8 mouse cellular contexts compared by ENCODE assay signal in genomic region chr11:107470521-107471041, GRCm38 (mm10). TPM values are rescaled to one million over a fixed set of nuclear protein-coding genes. Genes with fewer than 3 reads are reported as not detected.
A peak's percentile ranks its signal among the peaks of the same experiment; 100 is the strongest.
DNase-seq lines count a peak whose midpoint lies in the region; ATAC-seq and TF ChIP-seq lines count a peak whose summit lies in the region.

TSS of gene Pitpnc1 (minus strand) at chr11:107470699.

- H3K4me2 ChIP-seq in embryonic facial prominence, embryonic 14.5 days (ENCODE audit: low read depth, low read length): peak within 1 kb of the TSS; percentile 78
- H3K4me2 ChIP-seq in limb, embryonic 14.5 days (replicated peaks; ENCODE audit: low read depth, low read length, severe bottlenecking): peak within 1 kb of the TSS; percentile 71
- peak within 1 kb of the TSS; percentile 82 for H3K4me2 ChIP-seq in midbrain, embryonic 16.5 days (ENCODE audit: low read length)

- peak; percentile 88 for DNase-seq in 3T3-L1 (ENCODE audit: low read depth, low spot score)
- DNase-seq in embryonic facial prominence, embryonic 14.5 days (ENCODE audit: low spot score): peak; percentile 96
- peak; percentile 83 for DNase-seq in heart, adult 8-10 months (ENCODE audit: low spot score)
- peak; percentile 87 for DNase-seq in kidney, adult 9 months
- peak; percentile 89 for DNase-seq in limb, embryonic 14.5 days (ENCODE audit: low spot score)
- peak in 1 of 2 experiments; percentile 83 for DNase-seq in spleen, adult 2 months (ENCODE audit: low read depth in 1 of 2, low spot score in 2 of 2)

- peak within 1 kb of the TSS; percentile 95 for H3K27ac ChIP-seq in bone marrow, adult 2 months (ENCODE audit: control insufficient read depth, insufficient read depth, low read depth, low read length, poor library complexity)
- peak within 1 kb of the TSS; percentile 96 for H3K27ac ChIP-seq in embryonic facial prominence, embryonic 14.5 days (replicated peaks; ENCODE audit: low read depth, low read length)
- H3K27ac ChIP-seq in limb, embryonic 14.5 days (replicated peaks; ENCODE audit: low read depth, low read length): peak within 1 kb of the TSS; percentile 93
- peak within 1 kb of the TSS; percentile 91 for H3K27ac ChIP-seq in midbrain, embryonic 16.5 days (ENCODE audit: low read length)
- peak within 1 kb of the TSS; percentile 82 for H3K27ac ChIP-seq in spleen, adult 2 months (ENCODE audit: insufficient read depth, low read length)

- WGBS in bone marrow, adult 2 months: 1% methylated on average over 37 of the region's 37 CpGs
- under 1% methylated on average over 36 of the region's 37 CpGs for WGBS in embryonic facial prominence, embryonic 14.5 days
- 1% methylated on average over 37 of the region's 37 CpGs for WGBS in limb, embryonic 14.5 days
- WGBS in midbrain, embryonic 16.5 days: 0% methylated on average over 37 of the region's 37 CpGs
- under 1% methylated on average over 37 of the region's 37 CpGs for WGBS in spleen, adult 2 months

- H3K9me3 ChIP-seq in embryonic facial prominence, embryonic 14.5 days (ENCODE audit: control insufficient read depth, low read length): no peaks in the 10 kb centered on the region
- H3K9me3 ChIP-seq in limb, embryonic 14.5 days (ENCODE audit: control insufficient read depth, low read length): no peaks in the 10 kb centered on the region
- H3K9me3 ChIP-seq in midbrain, embryonic 16.5 days (replicated peaks; ENCODE audit: control insufficient read depth, low read length, poor library complexity, severe bottlenecking): no peaks in the 10 kb centered on the region

- peak within 1 kb of the TSS; percentile 88 for H3K4me3 ChIP-seq in bone marrow, adult 2 months (replicated peaks; ENCODE audit: control insufficient read depth, low read depth, low read length)
- H3K4me3 ChIP-seq in embryonic facial prominence, embryonic 14.5 days (ENCODE audit: low read depth, low read length): peak within 1 kb of the TSS; percentile 92
- H3K4me3 ChIP-seq in limb, embryonic 14.5 days (replicated peaks; ENCODE audit: low read length): peak within 1 kb of the TSS; percentile 85
- H3K4me3 ChIP-seq in midbrain, embryonic 16.5 days (ENCODE audit: low read depth, low read length): peak within 1 kb of the TSS; percentile 90
- peak within 1 kb of the TSS; percentile 93 for H3K4me3 ChIP-seq in spleen, adult 2 months (ENCODE audit: extremely low read depth, insufficient read depth, insufficient read length)

- H3K4me1 ChIP-seq in bone marrow, adult 2 months (ENCODE audit: control insufficient read depth, insufficient read depth, low read length): peaks cover 4% of the 10 kb centered on the region
- peaks cover 22% of the 10 kb centered on the region for H3K4me1 ChIP-seq in embryonic facial prominence, embryonic 14.5 days (ENCODE audit: control insufficient read depth, insufficient read depth, low read length)
- peaks cover 8% of the 10 kb centered on the region for H3K4me1 ChIP-seq in limb, embryonic 14.5 days (ENCODE audit: control insufficient read depth, insufficient read depth, low read length)
- H3K4me1 ChIP-seq in midbrain, embryonic 16.5 days (ENCODE audit: control insufficient read depth, insufficient read depth, low read length): peaks cover 17% of the 10 kb centered on the region
- H3K4me1 ChIP-seq in spleen, adult 2 months (ENCODE audit: control insufficient read depth, insufficient read depth, insufficient read length): peaks cover 6% of the 10 kb centered on the region; the same call in 1 of the 2 replicates

- no peak; the same call in 1 of the 2 replicates for TF ChIP-seq CTCF in bone marrow, adult 2 months (IDR thresholded peaks at IDR 0.05; ENCODE audit: control insufficient read depth, insufficient read depth, low read length)
- no peak for TF ChIP-seq CTCF in spleen, adult 2 months (IDR thresholded peaks at IDR 0.05; ENCODE audit: extremely low read depth, insufficient read depth, insufficient read length, insufficient replicate concordance)

- H3K27me3 ChIP-seq in embryonic facial prominence, embryonic 14.5 days (replicated peaks; ENCODE audit: control insufficient read depth, insufficient read depth, low read length): no peaks in the 10 kb centered on the region
- H3K27me3 ChIP-seq in limb, embryonic 14.5 days (ENCODE audit: control insufficient read depth, insufficient read depth, low read length): no peaks in the 10 kb centered on the region
- H3K27me3 ChIP-seq in midbrain, embryonic 16.5 days (ENCODE audit: control insufficient read depth, insufficient read depth, low read depth, low read length): no peaks in the 10 kb centered on the region
- no peaks in the 10 kb centered on the region for H3K27me3 ChIP-seq in spleen, adult 2 months (ENCODE audit: control insufficient read depth, insufficient read depth, low read length)

- ATAC-seq in embryonic facial prominence, embryonic 14.5 days (ENCODE audit: low read depth): peak; percentile 90
- ATAC-seq in limb, embryonic 14.5 days (ENCODE audit: low FRiP score, low read depth): peak; percentile 83
- ATAC-seq in midbrain, embryonic 16.5 days: peak; percentile 90

- H3K36me3 ChIP-seq in embryonic facial prominence, embryonic 14.5 days (ENCODE audit: control insufficient read depth, insufficient read depth, low read length): no peaks in the 10 kb centered on the region
- no peaks in the 10 kb centered on the region for H3K36me3 ChIP-seq in limb, embryonic 14.5 days (ENCODE audit: control insufficient read depth, insufficient read depth, low read length)
- H3K36me3 ChIP-seq in midbrain, embryonic 16.5 days (ENCODE audit: control insufficient read depth, insufficient read depth, low read length): no peaks in the 10 kb centered on the region
- H3K36me3 ChIP-seq in spleen, adult 2 months (ENCODE audit: control insufficient read depth, insufficient read depth, low read length): no peaks in the 10 kb centered on the region

- TF ChIP-seq POLR2A in bone marrow, adult 2 months (IDR thresholded peaks at IDR 0.05; ENCODE audit: borderline replicate concordance, control insufficient read depth, low read depth, low read length): peak; percentile 99
- TF ChIP-seq POLR2A in limb, embryonic 14.5 days (IDR thresholded peaks at IDR 0.05; ENCODE audit: borderline replicate concordance, extremely low read depth, insufficient read depth, insufficient read length): peak; percentile 89
- peak; percentile 92 for TF ChIP-seq POLR2A in spleen, adult 2 months (IDR thresholded peaks at IDR 0.05; ENCODE audit: low read depth, low read length)

- peak within 1 kb of the TSS; percentile 82 for H3K9ac ChIP-seq in embryonic facial prominence, embryonic 14.5 days (ENCODE audit: low read depth, low read length)
- H3K9ac ChIP-seq in limb, embryonic 14.5 days (ENCODE audit: low read depth, low read length, severe bottlenecking): peak within 1 kb of the TSS; percentile 85
- H3K9ac ChIP-seq in midbrain, embryonic 16.5 days (ENCODE audit: low read depth, low read length): peak within 1 kb of the TSS; percentile 87

RNA-seq across cellular contexts. Expression of gene Pitpnc1, which starts in this region (rescaled TPM):
- polyA plus RNA-seq in bone marrow, adult 2 months (2011; ENCODE audit: insufficient read depth, insufficient read length, low replicate concordance, missing spikeins): 11.1 and 14.0 TPM in 2 replicates
- polyA plus RNA-seq in embryonic facial prominence, embryonic 14.5 days (2014; fragmentation: Nextera tagmentation; extraction: Ambion mirVana): 20.6 and 21.2 TPM in 2 replicates
- total RNA-seq in heart, adult 8-10 months (2022): 10 to 100 TPM; 69.0 to 82.6 (median 74.0) TPM
- 20.4 and 22.2 TPM in 2 replicates for polyA plus RNA-seq in limb, embryonic 14.5 days (2012; rRNA removed)
- 25.2 and 30.3 TPM in 2 replicates for polyA plus RNA-seq in limb, embryonic 14.5 days (2014; fragmentation: Nextera tagmentation; extraction: Ambion mirVana)
- polyA plus RNA-seq in midbrain, embryonic 16.5 days (2015; fragmentation: Nextera tagmentation; extraction: Ambion mirVana): 44.8 and 48.0 TPM in 2 replicates
- 6.4 TPM in 2 replicates for polyA plus RNA-seq in spleen, adult 2 months (2012; rRNA removed)
